Mouse (Mus musculus) c-Kit-positive CD71-positive TER-119-negative erythroid progenitor cells, embryonic 14.5 days (primary cell): ENCODE results near the gene Olfr62.

ENCODE experiments used
- DNase-seq: peaks from one replicate; pipeline ENCODE4 v3.0.0-alpha.2; 2013; ENCODE audit warnings: low read depth

Olfr62 gene

DNA sequence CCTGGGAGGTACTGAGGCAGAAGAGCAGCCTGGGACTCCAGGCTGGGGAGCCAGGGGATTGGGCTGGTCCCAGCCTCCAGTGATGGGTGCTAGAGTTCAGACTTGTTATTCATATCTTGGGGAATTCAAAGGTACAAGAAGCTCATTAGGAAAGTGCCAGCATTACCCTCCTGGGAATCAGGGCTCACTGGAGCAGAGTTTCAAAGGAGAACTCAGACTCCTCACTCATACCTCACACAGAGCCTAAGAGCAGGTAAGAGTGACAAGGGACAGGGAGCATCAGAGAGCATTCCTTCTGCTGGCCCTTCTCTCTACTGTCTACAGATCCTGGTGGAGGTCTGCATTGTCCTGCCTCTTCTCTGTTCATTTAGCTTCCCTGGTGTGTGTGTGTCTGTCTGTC, at the start of gene Olfr62:
TSS of gene Olfr62 (plus strand) at position 301 of the 400 bp plus-strand sequence.
- DNase-seq, result no peak

DNA sequence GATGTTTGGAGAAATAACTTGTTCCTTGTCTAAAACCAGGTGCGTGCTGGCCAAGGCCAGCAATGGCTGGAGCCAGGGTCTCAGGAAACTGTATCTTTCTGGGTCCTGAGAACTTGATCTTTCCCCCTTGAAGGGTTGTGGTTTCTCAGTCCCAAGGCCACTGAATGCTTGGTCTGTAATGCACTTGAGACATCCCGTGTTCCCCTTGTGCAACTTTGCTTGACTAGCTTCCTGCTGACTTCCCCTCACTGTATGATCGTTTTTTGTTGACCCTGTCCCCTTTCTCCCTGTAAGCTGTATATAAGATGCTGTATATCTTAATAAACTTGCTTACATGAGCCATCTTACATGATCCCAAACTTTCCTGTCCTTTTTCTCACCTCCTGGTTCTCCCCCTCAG, 48.9 kb upstream of the Olfr62 start:
- no peak for DNase-seq

DNA sequence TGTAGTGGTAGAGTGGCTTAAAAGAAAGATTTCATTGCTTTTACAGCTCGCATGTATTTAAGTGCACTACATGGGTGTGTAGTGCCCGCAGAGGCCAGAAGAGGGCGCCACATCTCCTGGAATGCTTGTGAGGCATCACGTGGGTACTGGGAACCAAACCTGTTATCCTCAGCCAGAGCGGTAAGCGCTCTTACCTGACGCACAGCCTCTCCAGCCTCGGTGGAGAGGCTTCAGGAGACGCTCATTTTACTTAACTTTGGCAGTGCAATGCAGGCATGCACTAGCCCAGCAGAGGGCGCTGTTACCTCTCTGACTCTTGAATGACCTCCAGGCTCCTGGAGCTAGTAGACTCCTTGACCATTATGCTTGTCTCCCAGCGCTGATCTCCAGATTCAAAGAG, 46.1 kb upstream of the Olfr62 start:
- peak; percentile 43 for DNase-seq

DNA sequence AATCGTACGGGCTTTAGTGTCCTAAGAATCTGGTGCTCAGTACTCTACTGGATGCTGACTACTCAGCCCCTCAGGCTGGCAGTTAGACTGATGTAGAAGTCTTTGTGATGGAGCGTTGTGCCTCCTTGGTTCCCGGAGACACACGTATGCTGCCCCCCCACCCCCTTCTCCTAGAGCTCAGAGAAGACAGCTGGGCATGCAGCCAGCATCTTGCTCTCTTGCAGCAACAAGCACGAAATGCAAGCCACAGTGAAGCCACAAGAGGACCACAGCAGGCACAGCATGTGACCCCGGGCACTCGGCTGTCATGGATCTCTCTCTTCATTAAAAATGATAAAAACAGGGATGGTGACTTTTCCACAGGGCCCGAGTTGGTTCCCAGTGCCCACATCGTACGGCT, 43.3 kb upstream of the Olfr62 start:
- DNase-seq, result no peak

DNA sequence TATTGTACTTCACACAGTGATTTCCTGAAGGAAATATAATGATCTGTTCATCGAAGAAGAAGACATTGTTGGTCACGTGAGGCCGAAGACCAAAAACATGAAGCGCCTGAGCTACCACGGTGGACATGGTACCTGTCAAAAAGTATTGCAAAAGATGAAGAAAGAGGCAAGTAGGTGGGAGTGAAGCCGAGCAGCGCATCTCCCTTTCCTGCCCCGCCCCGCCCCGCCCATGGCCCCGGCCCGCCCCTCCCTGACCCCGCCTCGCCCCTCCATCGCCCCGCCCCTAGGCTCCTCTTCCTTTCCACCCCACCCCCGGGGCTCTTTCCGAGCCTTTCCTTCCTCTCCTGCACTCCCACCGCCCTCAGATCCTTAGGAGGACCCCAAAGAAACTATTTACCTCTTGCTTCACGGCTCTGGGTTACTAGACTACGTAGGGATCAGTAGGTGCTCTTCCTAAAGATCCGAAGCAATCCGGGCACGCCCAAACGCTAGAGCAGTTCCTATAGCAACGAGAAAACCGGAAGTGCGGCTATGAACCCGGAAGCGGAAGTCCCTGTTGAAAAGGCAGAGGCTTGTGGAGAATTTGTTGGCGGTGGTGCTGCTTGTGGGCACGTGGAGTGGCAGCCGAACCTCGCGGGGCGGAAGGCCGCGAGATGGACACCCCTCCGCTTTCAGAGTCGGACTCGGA, 38.3 kb upstream of the Olfr62 start, which contains the start of the genes Cfap57 and Ebna1bp2:
TSS of gene Cfap57 (minus strand) at position 499 of the 688 bp plus-strand sequence.
TSS of gene Ebna1bp2 (plus strand) at position 521 of the 688 bp plus-strand sequence.
- peak; percentile 94 for DNase-seq

DNA sequence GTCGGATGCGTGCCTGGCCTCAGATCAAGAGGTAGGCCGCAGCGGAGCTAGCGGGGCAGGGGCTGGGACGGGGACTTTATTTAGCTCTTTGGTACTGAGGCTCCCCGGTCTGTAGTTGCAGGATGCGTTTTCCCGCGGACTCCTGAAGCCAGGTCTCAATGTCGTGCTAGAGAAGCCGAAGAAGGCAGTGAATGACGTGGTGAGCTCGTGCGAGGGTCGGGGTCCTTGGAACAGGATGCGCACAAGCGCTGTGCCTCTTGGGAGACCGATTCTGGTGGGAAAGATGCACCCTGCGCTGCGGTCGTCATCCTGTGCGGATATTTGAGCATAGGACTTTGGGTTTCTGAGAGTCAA, 37.8 kb upstream of the Olfr62 start:
- no peak for DNase-seq

DNA sequence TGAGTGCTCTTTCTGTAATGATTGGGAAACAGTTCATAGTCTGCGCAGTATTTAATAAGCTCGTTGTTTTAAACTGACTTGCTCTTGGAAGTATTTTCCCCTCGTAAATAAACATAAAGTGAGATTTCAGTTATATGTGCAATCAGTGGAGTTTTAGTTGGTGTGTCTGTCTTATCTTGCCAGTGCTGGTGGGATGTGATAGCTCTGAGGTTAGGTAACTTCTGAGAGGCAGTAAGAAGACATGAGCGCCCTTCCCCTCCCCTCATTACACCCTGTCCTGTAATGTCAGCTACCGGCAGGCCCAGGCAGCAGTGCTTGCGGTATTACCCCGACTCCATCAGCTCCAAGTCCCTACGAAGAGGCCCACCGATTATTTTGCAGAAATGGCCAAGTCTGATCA, 37.0 kb upstream of the Olfr62 start:
- DNase-seq, result peak; percentile 42

DNA sequence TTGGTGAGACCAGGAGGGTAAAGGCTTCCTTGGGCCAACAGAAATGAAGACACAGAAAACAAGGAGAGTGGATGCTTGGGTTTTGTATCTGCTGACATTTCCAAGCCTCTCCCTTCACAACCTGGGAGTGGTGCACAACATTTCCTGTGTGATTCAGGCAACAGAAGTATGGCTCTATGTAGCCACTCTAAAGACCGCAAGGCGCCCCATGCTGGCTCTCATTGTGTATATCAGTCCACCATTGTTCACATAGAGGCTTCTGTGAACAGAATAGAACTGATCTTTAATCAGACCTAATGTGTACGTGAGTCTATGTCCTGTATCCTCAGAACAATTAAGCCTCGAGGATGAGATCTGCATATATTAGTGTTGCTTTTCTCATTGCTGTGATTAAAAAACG, 28.5 kb upstream of the Olfr62 start:
- DNase-seq, result no peak

DNA sequence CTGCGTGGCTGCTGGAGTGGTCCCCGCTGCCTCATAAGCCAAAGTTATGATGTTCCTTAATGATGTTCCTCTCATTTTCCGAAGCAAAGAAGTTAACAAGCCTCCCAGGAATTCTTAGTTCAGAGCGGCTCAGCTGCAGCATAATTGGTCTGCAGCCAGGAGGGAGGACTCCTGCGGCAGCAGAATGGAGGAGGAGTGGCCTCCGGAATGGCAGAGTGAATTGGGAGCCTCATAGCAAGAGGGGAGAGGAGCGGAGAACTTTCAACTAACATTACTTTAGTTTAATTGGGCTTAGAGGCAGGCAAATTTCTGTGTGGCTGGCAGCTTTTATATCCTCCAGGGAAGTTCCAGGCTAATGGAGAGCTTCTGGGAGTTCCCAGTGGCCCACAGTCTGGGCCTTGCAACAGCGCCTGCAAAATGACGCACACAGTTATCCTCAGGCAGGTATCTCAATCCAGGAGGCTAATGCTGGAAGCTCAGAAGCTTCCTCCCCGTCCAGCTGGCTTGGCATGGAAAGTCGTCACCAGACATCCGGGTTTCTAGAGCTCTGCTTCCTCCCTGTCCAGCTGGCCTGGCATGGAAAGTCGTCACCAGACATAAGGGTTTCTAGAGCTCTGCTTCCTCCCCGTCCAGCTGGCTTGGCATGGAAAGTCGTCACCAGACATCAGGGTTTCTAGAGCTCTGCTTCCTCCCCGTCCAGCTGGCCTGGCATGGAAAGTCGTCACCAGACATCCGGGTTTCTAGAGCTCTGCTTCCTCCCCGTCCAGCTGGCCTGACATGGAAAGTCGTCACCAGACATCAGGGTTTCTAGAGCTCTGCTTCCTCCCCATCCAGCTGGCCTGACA, 16.2 kb upstream of the Olfr62 start:
- no peak for DNase-seq

DNA sequence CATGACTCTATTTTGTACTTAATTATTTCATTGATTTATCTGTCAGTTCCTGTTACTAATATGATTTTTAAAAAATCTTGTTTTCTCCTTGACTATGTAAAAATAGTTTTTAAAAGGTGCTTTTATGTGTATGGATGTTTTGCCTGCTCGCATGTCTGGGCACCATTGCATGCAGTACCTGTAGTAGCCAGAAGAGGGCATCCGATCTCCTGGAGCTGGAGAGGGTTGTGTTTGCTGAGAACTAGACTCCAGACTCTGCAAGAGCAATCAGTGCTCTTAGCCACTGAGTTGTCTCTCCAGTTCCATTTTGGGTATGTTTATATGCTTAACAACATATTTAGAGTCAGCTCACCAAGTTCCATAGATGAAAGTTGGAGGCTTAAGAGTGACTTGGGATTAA, 13.5 kb upstream of the Olfr62 start:
- peak; percentile 36 for DNase-seq

DNA sequence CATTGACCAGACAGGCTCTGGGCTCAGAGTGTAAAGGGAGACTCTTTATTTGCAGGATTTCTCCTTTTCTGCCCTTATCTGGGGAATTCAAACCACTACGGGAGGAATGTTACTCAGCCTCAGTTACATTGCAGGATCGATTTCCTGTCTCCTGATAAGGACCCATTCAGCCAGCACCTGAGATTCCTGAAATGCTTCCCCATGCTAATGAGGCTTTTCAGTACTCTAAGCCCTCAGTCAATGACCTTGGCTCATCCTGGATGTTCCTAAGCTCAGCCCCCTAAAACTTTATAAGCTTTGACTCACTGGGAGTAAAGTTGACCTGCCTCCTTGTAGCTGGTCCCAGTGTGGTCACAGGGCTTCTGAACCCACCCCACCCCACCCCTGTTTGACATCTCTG, 28.3 kb downstream of the Olfr62 start:
- no peak for DNase-seq

DNA sequence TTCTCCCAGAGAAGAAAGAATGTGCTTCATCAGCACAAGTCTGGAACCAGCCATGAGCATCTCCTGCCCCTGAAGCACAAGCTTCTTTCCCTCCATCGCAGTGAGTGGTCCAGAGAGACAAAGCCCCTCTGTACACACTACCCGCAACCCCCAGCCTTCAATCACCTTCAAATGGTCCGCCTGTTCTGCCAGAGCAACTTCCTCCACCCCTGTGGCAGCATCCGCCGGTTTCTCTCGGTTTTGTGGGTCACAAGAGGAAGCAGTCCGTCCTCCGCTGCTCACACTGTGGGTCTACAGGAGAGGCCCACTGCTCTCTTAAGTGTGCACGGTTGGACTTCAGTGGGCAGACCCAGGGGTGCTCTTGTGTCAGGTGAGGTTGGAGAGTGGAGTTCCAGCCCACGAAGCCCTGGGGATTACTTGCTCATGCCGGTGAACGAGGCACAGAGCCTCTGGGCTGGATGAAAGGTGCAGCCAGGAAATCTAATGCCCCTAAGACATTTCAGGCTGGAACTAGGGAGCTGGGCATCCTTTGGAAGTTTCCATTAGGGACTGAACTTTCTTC, 33.7 kb downstream of the Olfr62 start, which contains the start of gene Olfr1342:
TSS of gene Olfr1342 (minus strand) at position 345 of the 562 bp plus-strand sequence.
- no peak for DNase-seq

DNA sequence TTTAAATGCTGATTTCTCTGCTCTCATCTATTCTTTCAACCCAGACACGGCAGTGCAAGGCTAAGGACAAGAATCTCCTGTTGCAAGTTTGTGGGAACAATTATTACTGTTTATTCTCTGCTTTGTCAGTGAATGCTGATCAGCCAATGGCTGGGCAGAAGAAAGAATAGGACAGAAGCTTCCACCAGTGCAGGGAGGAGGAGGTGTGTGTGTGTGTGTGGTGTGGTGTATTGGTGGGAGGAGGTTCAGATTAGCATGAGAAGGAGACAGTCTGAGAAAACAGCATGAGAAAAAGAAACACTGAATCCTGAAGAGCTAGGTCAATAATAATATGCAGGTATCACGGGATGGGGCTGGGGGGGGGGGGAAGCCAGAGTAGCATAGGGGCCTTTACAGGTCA, 35.1 kb downstream of the Olfr62 start:
- DNase-seq, result no peak

DNA sequence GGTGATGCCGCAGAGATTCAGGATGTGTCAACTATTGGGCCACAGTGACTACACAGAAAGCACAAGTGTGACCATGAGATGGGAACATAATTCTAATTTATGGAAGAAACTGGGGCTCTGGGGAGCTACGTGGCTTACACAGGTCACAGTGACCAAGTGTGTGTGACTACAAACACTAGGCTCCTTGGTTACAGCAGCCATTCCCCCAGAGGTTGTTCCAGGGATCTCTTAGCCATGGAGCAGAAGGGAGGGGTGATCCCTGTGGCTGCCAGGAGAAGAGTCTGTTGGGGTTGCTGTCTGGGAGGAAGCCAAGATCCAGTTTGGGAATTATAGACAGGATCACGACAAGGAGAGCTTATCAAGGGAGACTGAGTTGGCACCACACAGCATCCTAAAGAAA, 44.5 kb downstream of the Olfr62 start, which contains the start of gene Olfr1341:
TSS of gene Olfr1341 (plus strand) at position 301 of the 400 bp plus-strand sequence.
- no peak for DNase-seq

DNA sequence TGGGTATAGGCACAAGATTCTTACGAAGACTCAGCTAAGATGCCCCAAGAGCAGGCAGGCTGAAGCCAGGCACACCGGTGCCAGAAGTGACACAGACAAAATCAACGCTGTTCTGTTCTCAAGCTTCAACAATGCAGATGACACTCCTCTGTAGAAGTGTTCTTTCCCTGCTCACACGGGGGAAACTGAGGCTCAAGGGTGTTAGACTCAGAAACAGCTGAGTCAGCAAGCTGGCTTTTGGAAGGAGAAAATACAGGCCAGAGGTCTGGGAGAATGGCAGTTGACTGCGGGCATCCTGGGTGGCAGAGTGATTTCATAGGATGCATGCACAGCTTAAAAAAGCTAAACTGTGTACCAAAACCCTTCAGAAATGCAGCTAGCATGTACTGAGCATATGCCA, 49.3 kb downstream of the Olfr62 start:
- DNase-seq, result no peak

DNA sequence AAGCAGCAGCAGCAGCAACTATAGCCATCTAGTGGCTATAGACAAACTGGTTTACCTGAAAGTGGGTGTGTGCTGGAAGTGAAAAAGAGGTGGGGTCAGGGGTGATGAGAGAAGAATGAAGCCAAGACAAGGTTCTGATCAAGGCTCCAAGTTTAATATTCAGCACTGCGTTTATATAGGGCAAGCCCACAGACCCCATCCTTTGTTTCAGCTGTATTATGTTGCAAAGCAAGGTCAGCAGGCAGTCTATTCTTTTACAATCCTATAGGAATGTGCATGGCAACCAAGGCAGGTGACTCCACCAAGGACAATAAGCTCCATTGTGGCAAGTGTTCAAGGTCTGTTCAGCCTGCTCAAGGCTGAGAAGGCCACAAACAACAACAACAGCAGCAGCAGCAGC, 52.9 kb downstream of the Olfr62 start:
- DNase-seq, result no peak
